Comparison of ENCODE assay signal across 8 mouse cellular contexts in genomic region chr11:98982773-98983133, GRCm38 (mm10). TPM values are rescaled to one million over a fixed set of nuclear protein-coding genes. Genes with fewer than 3 reads are reported as not detected.
DNase-seq lines count a peak whose midpoint lies in the region; ATAC-seq and TF ChIP-seq lines count a peak whose summit lies in the region.

Gene Gjd3, minus strand, starts transcription at chr11:98983016.

- H3K27ac ChIP-seq in gastrocnemius, adult 2 months, result peak within 1 kb of the TSS; percentile 53
- H3K27ac ChIP-seq in thymus, adult 2 months (ENCODE audit: control insufficient read depth, insufficient read depth, low read length), result no peak within 1 kb of the TSS
- no peak within 1 kb of the TSS for H3K27ac ChIP-seq in liver, embryonic 14.5 days

- no peaks in the 10 kb centered on the region for H3K36me3 ChIP-seq in thymus, adult 2 months (ENCODE audit: control insufficient read depth, insufficient read depth, low read length)
- H3K36me3 ChIP-seq in liver, embryonic 14.5 days (replicated peaks; ENCODE audit: control insufficient read depth, insufficient read depth, low read depth), result no peaks in the 10 kb centered on the region; the same call in 1 of the 2 replicates

- TF ChIP-seq POLR2A in thymus, adult 2 months (IDR thresholded peaks at IDR 0.05; ENCODE audit: control insufficient read depth, extremely low read depth, insufficient read depth, low read length, poor library complexity), result no peak

- no peaks in the 10 kb centered on the region for H3K27me3 ChIP-seq in thymus, adult 2 months (ENCODE audit: control insufficient read depth, insufficient read depth, low read length)
- H3K27me3 ChIP-seq in liver, embryonic 14.5 days (ENCODE audit: control insufficient read depth, insufficient read depth, low read length), result peaks cover 31% of the 10 kb centered on the region

- no peaks in the 10 kb centered on the region for H3K9me3 ChIP-seq in liver, embryonic 14.5 days (ENCODE audit: control insufficient read depth, low read length)

- WGBS in thymus, adult 2 months, result 8% methylated on average over 28 of the region's 28 CpGs
- 2% methylated on average over 27 of the region's 28 CpGs for WGBS in liver, embryonic 14.5 days (ENCODE audit: insufficient replicate concordance)

- H3K4me3 ChIP-seq in gastrocnemius, adult 2 months, result peak within 1 kb of the TSS; percentile 73
- peak within 1 kb of the TSS; percentile 48 for H3K4me3 ChIP-seq in thymus, adult 2 months (ENCODE audit: control insufficient read depth, insufficient read depth, low read length)
- peak within 1 kb of the TSS; percentile 14 to 48 for H3K4me3 ChIP-seq in liver, embryonic 14.5 days (ENCODE audit: insufficient read depth in 1 of 2, low read depth in 2 of 2, low read length in 2 of 2)

- no peak for DNase-seq in gastrocnemius, adult 2 months
- DNase-seq in gastrocnemius, postnatal 36 days, result no peak
- no peak for DNase-seq in thymus, adult 2 months
- no peak for DNase-seq in thymus, adult 18-20 months
- DNase-seq in liver, embryonic 14.5 days (ENCODE audit: low read depth in 3 of 3, low spot score in 3 of 3), result no peak
- DNase-seq in right cerebral cortex, postnatal 14 days, result no peak
- DNase-seq in thymus, postnatal 0 days (ENCODE audit: low spot score), result no peak
- DNase-seq in MN1 (ENCODE audit: low spot score), result no peak

- H3K9ac ChIP-seq in liver, embryonic 14.5 days (replicated peaks), result no peak within 1 kb of the TSS

- TF ChIP-seq EP300 in liver, embryonic 14.5 days (IDR thresholded peaks at IDR 0.05; ENCODE audit: low read depth), result no peak

- peak within 1 kb of the TSS; percentile 60 for H3K4me2 ChIP-seq in liver, embryonic 14.5 days (ENCODE audit: low read depth)

- TF ChIP-seq CTCF in gastrocnemius, adult 2 months (IDR thresholded peaks at IDR 0.05), result no peak
- no peak for TF ChIP-seq CTCF in thymus, adult 2 months (IDR thresholded peaks at IDR 0.05; ENCODE audit: borderline replicate concordance, control insufficient read depth, extremely low read depth, insufficient read depth, low read length, poor library complexity)
- no peak for TF ChIP-seq CTCF in liver, embryonic 14.5 days (IDR thresholded peaks at IDR 0.05; ENCODE audit: low read depth)

- intact Hi-C loops in gastrocnemius, adult 2 months (cut with DNase I), result loop anchor here (5.0 kb wide), 3 partner anchors 55 to 170 kb away; no protein-coding TSS in a partner anchor
- intact Hi-C loops in gastrocnemius, postnatal 36 days (cut with DNase I), result no loop called here

- peaks cover 13% of the 10 kb centered on the region for H3K4me1 ChIP-seq in thymus, adult 2 months (replicated peaks; ENCODE audit: control insufficient read depth, insufficient read depth, low read length)
- H3K4me1 ChIP-seq in liver, embryonic 14.5 days (replicated peaks; ENCODE audit: control insufficient read depth in 2 of 2, insufficient read depth in 2 of 2, low read length in 1 of 2), result no peaks in the 10 kb centered on the region

- ATAC-seq in liver, embryonic 14.5 days (ENCODE audit: insufficient read depth), result no peak

RNA-seq across cellular contexts. Expression of gene Gjd3, which starts in this region (rescaled TPM):
- not detected for total RNA-seq in gastrocnemius, adult 2 months (2021)
- total RNA-seq in gastrocnemius, postnatal 36 days (2021), result not detected
- polyA plus RNA-seq in thymus, adult 2 months (2012; rRNA removed), result 1.3 and 1.9 TPM in 2 replicates
- not detected in 2 replicates for polyA plus RNA-seq in liver, embryonic 14.5 days (2012; rRNA removed)
- not detected in 2 replicates for polyA plus RNA-seq in liver, embryonic 14.5 days (2014; fragmentation: Nextera tagmentation; extraction: Ambion mirVana)
- polyA plus RNA-seq in thymus, postnatal 0 days (2015; fragmentation: Nextera tagmentation; extraction: Ambion mirVana), result 0.27 and 0.51 TPM in 2 replicates
